Mouse (Mus musculus) kidney, postnatal 0 days (tissue): Measurements from ENCODE around the gene Alox15. TPM values are rescaled to one million over a fixed set of nuclear protein-coding genes. Genes with fewer than 3 reads are reported as not detected.
A peak's percentile ranks its signal among the peaks of the same experiment; 100 is the strongest.

Source experiments
- ATAC-seq: fragments of 200-750 bp; cut with Nextera tagmentation; replicated peaks from 2 replicates; pipeline ENCODE4 v1.8.0; 2017; ENCODE audit warnings: low read depth, moderate number of reproducible peaks, moderate TSS enrichment, moderate library complexity; ENCODE audit not compliant: low FRiP score
- DNase-seq: peaks from one replicate; pipeline ENCODE4 v3.0.0-alpha.2; 2016; ENCODE audit warnings: low spot score
- H3K27ac ChIP-seq: fragments of 300-500 bp; sonication (generic); 2 replicates; pipeline ENCODE4 v1.5.1; 2014; ENCODE audit warnings: mild to moderate bottlenecking
- H3K27me3 ChIP-seq: fragments of 300-500 bp; sonication (generic); 2 replicates; pipeline ENCODE4 v1.6.1; 2014; ENCODE audit warnings: low read length, mixed read lengths; ENCODE audit not compliant: insufficient read depth
- H3K36me3 ChIP-seq: fragments of 300-500 bp; sonication (generic); 2 replicates; pipeline ENCODE4 v1.6.1; 2014; ENCODE audit warnings: low read length, mixed read lengths; ENCODE audit not compliant: insufficient read depth
- H3K4me1 ChIP-seq: fragments of 300-500 bp; sonication (generic); replicated peaks from 2 replicates; pipeline ENCODE4 v1.6.1; 2014; ENCODE audit warnings: antibody characterized with exemption, low read length, mixed read lengths; ENCODE audit not compliant: insufficient read depth
- H3K4me2 ChIP-seq: fragments of 300-500 bp; sonication (generic); 2 replicates; pipeline ENCODE4 v1.6.1; 2014; ENCODE audit warnings: mild to moderate bottlenecking, low read length, moderate library complexity, mixed read lengths
- H3K4me3 ChIP-seq: fragments of 300-500 bp; sonication (generic); replicated peaks from 2 replicates; pipeline ENCODE4 v1.5.1; 2014; ENCODE audit warnings: low read depth, low read length
- H3K9ac ChIP-seq: fragments of 300-500 bp; sonication (generic); 2 replicates; pipeline ENCODE4 v1.6.1; 2014; ENCODE audit warnings: low read depth, low read length
- H3K9me3 ChIP-seq: fragments of 300-500 bp; sonication (generic); replicated peaks from 2 replicates; pipeline ENCODE4 v1.6.1; 2016; ENCODE audit warnings: low read length, inconsistent platforms, mixed read lengths
- CTCF ChIP-seq: IDR thresholded peaks from 2 replicates; pipeline ENCODE4 v1.5.1; 2016; ENCODE audit warnings: antibody characterized with exemption, low read depth, mild to moderate bottlenecking, moderate library complexity
- WGBS: fragments of 180-500 bp; shearing (Covaris S2); extraction: QIAGEN DNeasy Blood & Tissue Kit; methylation state at CpG from one replicate; pipeline ENCODE4 v1.1.7; 2014; 5-methylcytosine and 5-hydroxymethylcytosine counted together
- polyA plus RNA-seq: library from polyadenylated mRNA; unstranded; fragments of >200 nt; fragmentation: Nextera tagmentation; extraction: Ambion mirVana; gene quantifications from 2 replicates; pipeline ENCODE4 v1.2.1, GENCODE M21; 2015

Alox15 gene
- polyA plus RNA-seq, 1 experiment from 2014 or later: 2.4 TPM

- no peak for TF ChIP-seq CTCF
- DNase-seq: no peak
- WGBS: 70% methylated on average over 12 of the region's 12 CpGs
- no peaks in the 10 kb centered on the region for H3K9me3 ChIP-seq
- no peaks in the 10 kb centered on the region for H3K36me3 ChIP-seq
- no peaks in the 10 kb centered on the region for H3K4me1 ChIP-seq
- H3K27ac ChIP-seq: no peak overlapping the region
- peaks cover 17% of the 10 kb centered on the region for H3K27me3 ChIP-seq
- no peak for ATAC-seq
- H3K9ac ChIP-seq: no peak overlapping the region
- no peak overlapping the region for H3K4me2 ChIP-seq
- no peak overlapping the region for H3K4me3 ChIP-seq
Observed at GRCm38 (mm10) chr11:70319614-70320013, 32.2 kb downstream of the Alox15 start.

- H3K27me3 ChIP-seq: no peaks in the 10 kb centered on the region
- H3K9me3 ChIP-seq: no peaks in the 10 kb centered on the region
- H3K36me3 ChIP-seq: no peaks in the 10 kb centered on the region
- TF ChIP-seq CTCF: peak; percentile 75
- no peak overlapping the region for H3K4me2 ChIP-seq
- DNase-seq (peak; percentile 27), ATAC-seq (no peak)
- H3K27ac ChIP-seq: no peak overlapping the region
- whole genome bisulfite sequencing: 34% methylated on average over 7 of the region's 7 CpGs
- H3K9ac ChIP-seq: no peak overlapping the region
- no peaks in the 10 kb centered on the region for H3K4me1 ChIP-seq
- H3K4me3 ChIP-seq: no peak overlapping the region
Observed at GRCm38 (mm10) chr11:70313833-70314232, 38.0 kb downstream of the Alox15 start.

- Histone ChIP-seq H3K27me3 (no peaks in the 10 kb centered on the region), H3K4me3 (no peak overlapping the region), H3K4me2 (no peak overlapping the region), H3K9ac (no peak overlapping the region), H3K9me3 (no peaks in the 10 kb centered on the region), H3K36me3 (no peaks in the 10 kb centered on the region), H3K27ac (no peak overlapping the region), H3K4me1 (no peaks in the 10 kb centered on the region; the same call in 1 of the 2 replicates)
- 24% methylated on average over 9 of the region's 9 CpGs for WGBS
- no peak for ATAC-seq
- peak; percentile 84 for TF ChIP-seq CTCF
- DNase-seq: peak; percentile 65
Observed at GRCm38 (mm10) chr11:70309341-70309740, 42.5 kb downstream of the Alox15 start.

- WGBS: 79% methylated on average over 2 of the region's 2 CpGs
- Histone ChIP-seq H3K4me2 (no peak overlapping the region), H3K36me3 (no peaks in the 10 kb centered on the region), H3K27ac (no peak overlapping the region), H3K9me3 (no peaks in the 10 kb centered on the region), H3K9ac (no peak overlapping the region), H3K4me3 (no peak overlapping the region), H3K4me1 (no peaks in the 10 kb centered on the region; the same call in 1 of the 2 replicates), H3K27me3 (no peaks in the 10 kb centered on the region)
- DNase-seq: no peak
- peak; percentile 51 for TF ChIP-seq CTCF
- ATAC-seq: no peak
Observed at GRCm38 (mm10) chr11:70308296-70308695, 43.5 kb downstream of the Alox15 start.

- no peak overlapping the region for H3K4me3 ChIP-seq
- H3K36me3 ChIP-seq: no peaks in the 10 kb centered on the region
- DNase-seq (peak; percentile 40), ATAC-seq (no peak)
- H3K4me1 ChIP-seq: no peaks in the 10 kb centered on the region; the same call in 1 of the 2 replicates
- H3K27ac ChIP-seq: 0 out of 2 replicates have a peak overlapping the region, but pooled peaks have one; percentile 8
- H3K9me3 ChIP-seq: no peaks in the 10 kb centered on the region
- peak overlapping the region; percentile 5; the same call in 1 of the 2 replicates for H3K4me2 ChIP-seq
- no peak for TF ChIP-seq CTCF
- WGBS: 18% methylated on average over 7 of the region's 7 CpGs
- H3K9ac ChIP-seq: no peak overlapping the region
- no peaks in the 10 kb centered on the region for H3K27me3 ChIP-seq
Observed at GRCm38 (mm10) chr11:70306159-70306558, 45.7 kb downstream of the Alox15 start.

GRCm38 (mm10) chr11:70302293-70302692 lies 49.5 kb downstream of the Alox15 start:
- H3K4me3 ChIP-seq: no peak overlapping the region
- H3K4me1 ChIP-seq: no peaks in the 10 kb centered on the region; the same call in 1 of the 2 replicates
- DNase-seq: no peak
- no peak overlapping the region for H3K27ac ChIP-seq
- no peaks in the 10 kb centered on the region for H3K9me3 ChIP-seq
- H3K9ac ChIP-seq: no peak overlapping the region
- ATAC-seq: no peak
- 71% methylated on average over 4 of the region's 4 CpGs for WGBS
- H3K27me3 ChIP-seq: no peaks in the 10 kb centered on the region
- TF ChIP-seq CTCF: no peak
- no peak overlapping the region for H3K4me2 ChIP-seq
- H3K36me3 ChIP-seq: no peaks in the 10 kb centered on the region
